Mouse (Mus musculus): ENCODE results near the gene R3hdm4. TPM values are rescaled to one million over a fixed set of nuclear protein-coding genes. Genes with fewer than 3 reads are reported as not detected.

Gene R3hdm4
- total and polyA plus RNA-seq, 3 experiments: 82.4 to 123 (median 85.6) TPM

- WGBS: 62% methylated on average over 11 of the region's 11 CpGs
- Histone ChIP-seq H3K4me3 (no peak overlapping the region), H3K27ac (no peak overlapping the region), H3K4me1 (ENCODE audit: control insufficient read depth, insufficient read depth, low read length) (peaks cover 13% of the 10 kb centered on the region), H3K9ac (ENCODE audit: low read depth, low read length) (no peak overlapping the region), H3K27me3 (ENCODE audit: control insufficient read depth, insufficient read depth, low read length) (0 out of 2 replicates have a peak, but pooled peaks cover 6% of the 10 kb centered on the region), H3K79me2 (replicated peaks; ENCODE audit: control insufficient read depth, insufficient read depth, low read length) (0 out of 2 replicates have a peak, but pooled peaks cover 4% of the 10 kb centered on the region), H3K36me3 (ENCODE audit: control insufficient read depth, insufficient read depth, low read length) (no peaks in the 10 kb centered on the region)
- TF ChIP-seq EP300 (IDR thresholded peaks at IDR 0.05; ENCODE audit: insufficient read depth, low read depth, low read length) (no peak), POLR2A (IDR thresholded peaks at IDR 0.05; ENCODE audit: insufficient read depth, low read depth, low read length) (no peak), CTCF (IDR thresholded peaks at IDR 0.05) (no peak)
- intact Hi-C loops (cut with DNase I): no loop called here
- DNase-seq: no peak
Measured at GRCm38 (mm10) chr10:79914131-79914947, 6.7 kb downstream of the R3hdm4 start.

DNA sequence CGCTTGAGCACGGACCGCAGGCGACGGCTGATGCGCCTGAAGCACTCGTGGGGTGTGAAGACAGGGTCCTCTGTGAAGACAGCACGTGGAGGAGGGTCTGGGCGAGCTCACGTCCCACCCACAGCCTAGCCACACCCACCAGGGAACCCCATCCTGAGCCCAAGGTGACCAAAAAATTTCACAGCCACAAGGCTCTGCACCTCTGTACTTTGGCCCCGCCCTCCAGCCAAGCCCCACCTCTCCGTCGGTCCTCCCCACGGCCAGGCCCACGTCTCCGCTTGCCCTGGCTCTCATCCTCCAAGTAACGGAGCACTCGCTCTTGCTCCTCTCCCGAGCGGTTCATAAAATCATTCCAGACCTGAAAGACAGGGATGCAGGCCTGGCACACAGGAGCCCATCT lies 8.6 kb downstream of the R3hdm4 start:
- no peak for TF ChIP-seq CTCF (IDR thresholded peaks at IDR 0.05)
- no peak for TF ChIP-seq POLR2A (IDR thresholded peaks at IDR 0.05; ENCODE audit: insufficient read depth, low read depth, low read length)
- TF ChIP-seq EP300 (IDR thresholded peaks at IDR 0.05; ENCODE audit: insufficient read depth, low read depth, low read length): no peak
- Histone ChIP-seq H3K27me3 (ENCODE audit: control insufficient read depth, insufficient read depth, low read length) (no peaks in the 10 kb centered on the region), H3K79me2 (replicated peaks; ENCODE audit: control insufficient read depth, insufficient read depth, low read length) (0 out of 2 replicates have a peak, but pooled peaks cover 4% of the 10 kb centered on the region), H3K4me3 (no peak overlapping the region), H3K36me3 (ENCODE audit: control insufficient read depth, insufficient read depth, low read length) (no peaks in the 10 kb centered on the region), H3K9ac (ENCODE audit: low read depth, low read length) (no peak overlapping the region), H3K4me1 (ENCODE audit: control insufficient read depth, insufficient read depth, low read length) (peaks cover 15% of the 10 kb centered on the region), H3K27ac (no peak overlapping the region)
- intact Hi-C loops (cut with DNase I): no loop called here
- DNase-seq: no peak
- 80% methylated on average over 20 of the region's 20 CpGs for WGBS

GRCm38 (mm10) chr10:79910556-79910955 lies 10.5 kb downstream of the R3hdm4 start, which contains the start of gene Gm26602:
Gene Gm26602, plus strand, starts transcription at chr10:79910856.
- Histone ChIP-seq H3K4me3 (no peak within 1 kb of the TSS), H3K27me3 (ENCODE audit: control insufficient read depth, insufficient read depth, low read length) (no peaks in the 10 kb centered on the region), H3K36me3 (ENCODE audit: control insufficient read depth, insufficient read depth, low read length) (no peaks in the 10 kb centered on the region), H3K27ac (peak within 1 kb of the TSS; percentile 100; the same call in 1 of the 2 replicates), H3K79me2 (replicated peaks; ENCODE audit: control insufficient read depth, insufficient read depth, low read length) (no peaks in the 10 kb centered on the region), H3K9ac (ENCODE audit: low read depth, low read length) (no peak within 1 kb of the TSS), H3K4me1 (ENCODE audit: control insufficient read depth, insufficient read depth, low read length) (peaks cover 8% of the 10 kb centered on the region)
- WGBS: 92% methylated on average over 4 of the region's 4 CpGs
- TF ChIP-seq EP300 (IDR thresholded peaks at IDR 0.05; ENCODE audit: insufficient read depth, low read depth, low read length) (no peak), POLR2A (IDR thresholded peaks at IDR 0.05; ENCODE audit: insufficient read depth, low read depth, low read length) (no peak), CTCF (IDR thresholded peaks at IDR 0.05) (no peak)
- DNase-seq: no peak
- intact Hi-C loops (cut with DNase I): no loop called here

DNA sequence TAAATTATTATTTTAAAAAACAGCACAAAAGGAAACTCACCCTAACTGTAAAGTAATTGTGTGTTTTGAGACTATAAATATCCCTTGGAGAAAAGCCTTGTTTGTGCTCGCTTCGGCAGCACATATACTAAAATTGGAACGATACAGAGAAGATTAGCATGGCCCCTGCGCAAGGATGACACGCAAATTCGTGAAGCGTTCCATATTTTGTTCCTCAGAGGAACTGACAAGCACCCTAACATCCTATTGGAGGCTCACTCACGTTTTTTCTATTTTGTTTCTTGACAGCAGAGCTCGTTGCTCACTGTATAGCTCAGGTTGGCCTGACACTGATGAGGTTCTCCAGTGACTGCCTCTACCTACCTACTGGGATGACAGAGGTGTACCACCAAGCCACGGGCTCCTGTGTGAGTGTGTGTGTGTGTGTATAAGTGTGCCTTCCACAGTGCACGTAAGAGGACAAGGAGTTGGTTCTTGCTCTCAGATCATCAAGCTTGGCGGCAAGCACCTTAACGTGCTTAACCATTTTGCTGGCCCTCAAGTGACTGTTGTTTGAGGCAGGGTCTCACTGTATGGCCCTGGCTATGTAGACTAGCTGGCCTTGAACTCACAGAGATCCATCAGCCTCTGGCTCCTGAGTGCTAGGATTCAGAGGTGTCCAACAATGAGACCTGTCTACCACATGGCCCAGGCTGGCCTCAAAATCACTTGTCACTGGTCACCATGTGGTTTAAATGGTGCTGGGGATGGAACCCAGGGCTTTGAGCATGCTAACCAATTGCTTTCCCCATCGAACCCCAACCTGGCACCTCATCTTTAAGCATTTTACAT lies 11.7 kb downstream of the R3hdm4 start:
- peak overlapping the region; percentile 100 for H3K27ac ChIP-seq
- DNase-seq: peak in 1 of 2 experiments; percentile 55
- H3K9ac ChIP-seq (ENCODE audit: low read depth, low read length): peak overlapping the region; percentile 29
- intact Hi-C loops (cut with DNase I): no loop called here
- 24% methylated on average over 14 of the region's 14 CpGs for WGBS
- H3K27me3 ChIP-seq (ENCODE audit: control insufficient read depth, insufficient read depth, low read length): no peaks in the 10 kb centered on the region
- peaks cover 4% of the 10 kb centered on the region for H3K4me1 ChIP-seq (ENCODE audit: control insufficient read depth, insufficient read depth, low read length)
- H3K36me3 ChIP-seq (ENCODE audit: control insufficient read depth, insufficient read depth, low read length): no peaks in the 10 kb centered on the region
- no peaks in the 10 kb centered on the region for H3K79me2 ChIP-seq (replicated peaks; ENCODE audit: control insufficient read depth, insufficient read depth, low read length)
- peak overlapping the region; percentile 97 for H3K4me3 ChIP-seq
- TF ChIP-seq POLR2A (IDR thresholded peaks at IDR 0.05; ENCODE audit: insufficient read depth, low read depth, low read length): 0 out of 2 replicates have a peak, but pooled peaks have one; percentile 33
- TF ChIP-seq CTCF (IDR thresholded peaks at IDR 0.05): no peak

DNA sequence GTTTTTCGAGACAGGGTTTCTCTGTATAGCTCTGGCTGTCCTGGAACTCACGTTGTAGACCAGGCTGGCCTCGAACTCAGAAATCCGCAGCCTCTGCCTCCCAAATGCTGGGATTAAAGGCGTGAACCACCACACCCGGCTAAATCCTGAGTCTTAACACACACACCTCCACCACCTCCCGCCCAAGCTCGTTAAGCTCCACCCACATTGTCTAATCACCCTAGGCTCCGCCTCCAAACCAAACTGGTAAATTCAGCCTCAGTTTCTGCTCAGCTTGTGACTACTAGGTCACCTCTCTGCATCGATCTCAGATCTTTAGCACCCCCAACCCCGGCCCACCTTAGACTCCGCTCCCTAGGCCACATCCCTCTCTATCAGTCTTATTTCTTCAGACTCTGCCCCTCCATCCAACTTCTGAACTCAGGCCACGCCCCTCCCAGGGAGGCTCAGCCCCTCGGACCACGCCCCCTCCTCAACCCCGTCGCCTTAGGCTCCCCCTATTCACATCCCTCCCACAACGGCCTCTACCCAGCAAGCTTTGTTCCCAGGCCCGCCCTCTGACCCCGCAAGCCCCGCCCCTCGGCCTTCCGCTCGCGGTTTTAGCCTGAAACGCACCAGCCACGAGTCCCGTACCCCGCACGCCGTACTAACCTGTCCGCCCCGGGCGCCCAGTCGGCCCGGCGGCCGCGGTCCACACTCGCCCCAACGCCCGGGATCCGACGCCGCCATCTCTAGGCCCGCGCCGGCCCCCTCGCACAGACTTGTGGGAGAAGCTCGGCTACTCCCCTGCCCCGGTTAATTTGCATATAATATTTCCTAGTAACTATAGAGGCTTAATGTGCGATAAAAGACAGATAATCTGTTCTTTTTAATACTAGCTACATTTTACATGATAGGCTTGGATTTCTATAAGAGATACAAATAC lies 12.6 kb downstream of the R3hdm4 start, which contains the start of gene Med16:
TSS of gene Med16 (minus strand) at position 757 of the 925 bp plus-strand sequence.
- Histone ChIP-seq H3K27me3 (ENCODE audit: control insufficient read depth, insufficient read depth, low read length) (no peaks in the 10 kb centered on the region), H3K9ac (ENCODE audit: low read depth, low read length) (peak within 1 kb of the TSS; percentile 97), H3K4me1 (ENCODE audit: control insufficient read depth, insufficient read depth, low read length) (peaks cover 4% of the 10 kb centered on the region), H3K79me2 (replicated peaks; ENCODE audit: control insufficient read depth, insufficient read depth, low read length) (no peaks in the 10 kb centered on the region), H3K4me3 (peak within 1 kb of the TSS; percentile 97), H3K36me3 (ENCODE audit: control insufficient read depth, insufficient read depth, low read length) (no peaks in the 10 kb centered on the region), H3K27ac (peak within 1 kb of the TSS; percentile 100)
- 2% methylated on average over 52 of the region's 52 CpGs for WGBS
- no peak for TF ChIP-seq CTCF (IDR thresholded peaks at IDR 0.05)
- no peak for TF ChIP-seq EP300 (IDR thresholded peaks at IDR 0.05; ENCODE audit: insufficient read depth, low read depth, low read length)
- TF ChIP-seq POLR2A (IDR thresholded peaks at IDR 0.05; ENCODE audit: insufficient read depth, low read depth, low read length): no peak
- DNase-seq: peak; percentile 97
- intact Hi-C loops (cut with DNase I): no loop called here

All from heart, adult 2 months (tissue).